Mouse (Mus musculus): ENCODE measurements around the gene Rara. TPM values are rescaled to one million over a fixed set of nuclear protein-coding genes. Genes with fewer than 3 reads are reported as not detected.

The Rara gene
- polyA plus RNA-seq, 1 experiment from 2014 or later = 20.3 TPM

- WGBS = under 1% methylated on average over 20 of the region's 20 CpGs
- peak; percentile 30 for ATAC-seq (ENCODE audit: low FRiP score)
- H3K36me3 ChIP-seq = peaks cover 33% of the 10 kb centered on the region
- peaks cover 89% of the 10 kb centered on the region for H3K4me1 ChIP-seq (replicated peaks)
- H3K27ac ChIP-seq = peak overlapping the region; percentile 95
- H3K9me3 ChIP-seq = no peaks in the 10 kb centered on the region
- H3K4me2 ChIP-seq = peak overlapping the region; percentile 99
- H3K4me3 ChIP-seq = peak overlapping the region; percentile 10; the same call in 1 of the 2 replicates
- H3K9ac ChIP-seq = peak overlapping the region; percentile 85
- no peaks in the 10 kb centered on the region for H3K27me3 ChIP-seq
Measured at GRCm38 (mm10) chr11:98968716-98969495, 41.3 kb downstream of the Rara start.

- peak overlapping the region; percentile 95 for H3K27ac ChIP-seq
- WGBS = 6% methylated on average over 17 of the region's 17 CpGs
Measured at GRCm38 (mm10) chr11:98969496-98969927, 41.9 kb downstream of the Rara start.

DNA sequence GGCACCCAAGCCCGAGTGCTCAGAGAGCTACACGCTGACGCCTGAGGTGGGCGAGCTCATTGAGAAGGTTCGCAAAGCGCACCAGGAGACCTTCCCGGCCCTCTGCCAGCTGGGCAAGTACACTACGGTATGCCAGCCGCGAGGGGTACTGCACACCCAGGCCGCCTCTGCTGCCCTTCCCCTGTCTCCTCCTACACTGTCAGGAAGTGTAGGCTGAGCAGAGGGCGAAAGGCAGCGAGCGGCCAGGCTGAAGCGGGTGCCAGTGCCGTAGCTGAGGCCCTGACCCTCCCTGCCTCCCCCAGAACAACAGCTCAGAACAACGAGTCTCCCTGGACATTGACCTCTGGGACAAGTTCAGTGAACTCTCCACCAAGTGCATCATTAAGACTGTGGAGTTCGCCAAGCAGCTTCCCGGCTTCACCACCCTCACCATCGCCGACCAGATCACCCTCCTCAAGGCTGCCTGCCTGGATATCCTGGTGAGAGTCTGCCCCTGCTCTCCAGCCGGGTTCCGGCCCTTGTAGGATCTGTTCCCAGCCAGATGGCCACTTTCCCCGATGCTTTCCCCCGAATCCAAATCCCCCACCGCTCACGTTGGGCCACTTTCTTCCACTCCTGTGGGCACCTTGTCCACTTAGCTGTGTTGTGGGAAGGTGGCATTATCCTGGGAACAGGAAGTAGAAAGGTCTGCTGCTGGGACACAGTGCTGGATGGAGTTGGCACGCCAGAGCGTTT is 42.7 kb downstream of the Rara start:
- H3K27ac ChIP-seq = peak overlapping the region; percentile 95
- H3K9me3 ChIP-seq = no peaks in the 10 kb centered on the region
- H3K27me3 ChIP-seq = no peaks in the 10 kb centered on the region
- no peak for ATAC-seq (ENCODE audit: low FRiP score)
- peaks cover 38% of the 10 kb centered on the region for H3K36me3 ChIP-seq
- 41% methylated on average over 29 of the region's 29 CpGs for WGBS
- peak overlapping the region; percentile 99 for H3K4me2 ChIP-seq
- H3K4me3 ChIP-seq = no peak overlapping the region; the same call in 1 of the 2 replicates
- peak overlapping the region; percentile 69 for H3K9ac ChIP-seq
- H3K4me1 ChIP-seq (replicated peaks) = peaks cover 74% of the 10 kb centered on the region

More at GRCm38 (mm10) chr11:98969496-98969927, 41.9 kb downstream of the Rara start:
- H3K4me2 ChIP-seq = peak overlapping the region; percentile 99
- H3K36me3 ChIP-seq = peaks cover 38% of the 10 kb centered on the region
- no peaks in the 10 kb centered on the region for H3K27me3 ChIP-seq
- ATAC-seq (ENCODE audit: low FRiP score) = peak; percentile 50
- peak overlapping the region; percentile 14; the same call in 1 of the 2 replicates for H3K4me3 ChIP-seq
- H3K9me3 ChIP-seq = no peaks in the 10 kb centered on the region
- H3K4me1 ChIP-seq (replicated peaks) = peaks cover 83% of the 10 kb centered on the region
- H3K9ac ChIP-seq = peak overlapping the region; percentile 69

- Histone ChIP-seq H3K4me3 (no peak overlapping the region), H3K9ac (peak overlapping the region; percentile 69), H3K36me3 (peaks cover 38% of the 10 kb centered on the region), H3K4me1 (replicated peaks) (peaks cover 63% of the 10 kb centered on the region), H3K27ac (peak overlapping the region; percentile 95), H3K4me2 (peak overlapping the region; percentile 99), H3K9me3 (no peaks in the 10 kb centered on the region), H3K27me3 (no peaks in the 10 kb centered on the region)
- ATAC-seq (ENCODE audit: low FRiP score) = no peak
- WGBS = 41% methylated on average over 23 of the region's 23 CpGs
Measured at GRCm38 (mm10) chr11:98971316-98972031, 43.9 kb downstream of the Rara start.

DNA sequence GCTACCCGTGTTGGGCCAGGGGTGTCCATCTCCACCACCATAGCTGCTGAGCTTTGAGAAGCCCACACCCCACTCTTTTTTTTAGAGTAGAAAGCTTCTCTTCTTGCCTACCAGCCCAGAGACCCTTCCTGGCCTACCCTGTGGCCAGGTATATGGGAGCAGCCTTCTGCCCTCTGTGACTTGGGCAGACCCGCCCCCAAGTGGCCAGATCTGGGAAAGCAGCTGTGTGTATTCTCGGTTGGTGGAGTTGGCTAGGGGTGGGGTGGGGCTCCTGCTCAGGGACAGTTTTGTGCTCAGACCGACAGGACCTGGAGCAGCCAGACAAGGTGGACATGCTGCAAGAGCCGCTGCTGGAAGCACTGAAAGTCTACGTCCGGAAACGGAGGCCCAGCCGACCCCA is 44.6 kb downstream of the Rara start:
- ATAC-seq (ENCODE audit: low FRiP score) = no peak
- H3K4me1 ChIP-seq (replicated peaks) = peaks cover 56% of the 10 kb centered on the region
- peaks cover 38% of the 10 kb centered on the region for H3K36me3 ChIP-seq
- WGBS = 50% methylated on average over 9 of the region's 9 CpGs
- no peak overlapping the region for H3K4me3 ChIP-seq
- peak overlapping the region; percentile 95; the same call in 1 of the 2 replicates for H3K27ac ChIP-seq
- no peak overlapping the region for H3K9ac ChIP-seq
- H3K27me3 ChIP-seq = no peaks in the 10 kb centered on the region
- no peaks in the 10 kb centered on the region for H3K9me3 ChIP-seq
- H3K4me2 ChIP-seq = no peak overlapping the region

DNA sequence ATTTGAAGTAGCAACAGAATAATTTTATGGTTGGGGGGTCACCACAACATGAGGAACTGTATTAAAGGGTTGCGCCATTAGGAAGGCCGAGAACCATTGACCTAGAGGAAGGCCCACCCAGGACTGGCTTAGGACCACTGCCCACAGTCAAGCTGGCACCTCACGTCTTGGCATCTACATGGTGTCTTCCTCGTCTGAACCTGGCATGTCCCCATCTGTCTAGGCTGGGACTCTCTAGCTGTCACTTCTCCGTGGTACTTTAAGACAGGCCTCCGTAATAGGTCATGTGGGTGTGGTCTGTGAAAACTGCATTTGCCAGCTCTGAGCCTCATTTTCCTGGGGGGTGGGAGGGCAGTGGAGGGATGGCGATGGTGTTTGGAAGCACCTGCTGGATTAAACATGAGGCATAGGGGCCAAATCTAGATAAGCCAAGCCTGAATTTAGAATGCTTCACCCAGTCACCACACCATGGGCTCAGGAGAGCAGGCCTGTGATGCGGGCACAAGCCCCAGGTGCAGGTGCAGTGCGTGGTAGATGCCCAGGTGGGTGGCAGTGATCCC is 45.3 kb downstream of the Rara start:
- H3K27me3 ChIP-seq = no peaks in the 10 kb centered on the region
- peaks cover 38% of the 10 kb centered on the region for H3K36me3 ChIP-seq
- peaks cover 49% of the 10 kb centered on the region for H3K4me1 ChIP-seq (replicated peaks)
- WGBS = 85% methylated on average over 9 of the region's 9 CpGs
- H3K9ac ChIP-seq = no peak overlapping the region
- no peak for ATAC-seq (ENCODE audit: low FRiP score)
- H3K27ac ChIP-seq = no peak overlapping the region
- H3K4me2 ChIP-seq = no peak overlapping the region
- no peak overlapping the region for H3K4me3 ChIP-seq
- H3K9me3 ChIP-seq = no peaks in the 10 kb centered on the region

DNA sequence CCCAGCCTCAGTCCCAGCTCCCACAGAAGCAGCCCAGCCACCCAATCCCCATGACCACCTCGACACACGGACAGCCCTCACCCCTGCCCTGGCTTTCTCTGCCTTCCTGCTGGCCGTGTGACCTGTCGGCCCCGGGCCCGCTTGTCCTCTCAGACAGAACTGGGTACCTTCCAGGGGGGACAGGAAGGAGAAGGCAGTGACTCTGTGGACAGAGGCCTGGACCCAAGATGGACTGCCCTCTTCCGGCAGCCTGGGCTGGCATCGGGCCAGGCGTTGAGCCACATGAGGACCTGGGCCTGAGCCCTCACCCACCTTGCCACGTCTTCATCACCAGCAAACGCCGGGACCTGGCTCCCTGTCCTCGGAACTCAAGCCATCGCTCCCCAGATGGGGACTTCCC is 46.0 kb downstream of the Rara start:
- H3K36me3 ChIP-seq = peaks cover 38% of the 10 kb centered on the region
- no peaks in the 10 kb centered on the region for H3K9me3 ChIP-seq
- H3K27ac ChIP-seq = peak overlapping the region; percentile 44; the same call in 1 of the 2 replicates
- no peaks in the 10 kb centered on the region for H3K27me3 ChIP-seq
- H3K9ac ChIP-seq = 0 out of 2 replicates have a peak overlapping the region, but pooled peaks have one; percentile 29
- no peak overlapping the region for H3K4me2 ChIP-seq
- no peak for ATAC-seq (ENCODE audit: low FRiP score)
- WGBS = 88% methylated on average over 14 of the region's 14 CpGs
- H3K4me3 ChIP-seq = no peak overlapping the region
- H3K4me1 ChIP-seq (replicated peaks) = peaks cover 42% of the 10 kb centered on the region

- Histone ChIP-seq H3K36me3 (peaks cover 38% of the 10 kb centered on the region), H3K4me1 (replicated peaks) (peaks cover 36% of the 10 kb centered on the region), H3K27me3 (no peaks in the 10 kb centered on the region), H3K9ac (no peak overlapping the region), H3K4me3 (no peak overlapping the region), H3K9me3 (no peaks in the 10 kb centered on the region), H3K27ac (no peak overlapping the region), H3K4me2 (no peak overlapping the region)
- 74% methylated on average over 6 of the region's 6 CpGs for WGBS
- ATAC-seq (ENCODE audit: low FRiP score) = no peak
Measured at GRCm38 (mm10) chr11:98974213-98974612, 46.6 kb downstream of the Rara start.

DNA sequence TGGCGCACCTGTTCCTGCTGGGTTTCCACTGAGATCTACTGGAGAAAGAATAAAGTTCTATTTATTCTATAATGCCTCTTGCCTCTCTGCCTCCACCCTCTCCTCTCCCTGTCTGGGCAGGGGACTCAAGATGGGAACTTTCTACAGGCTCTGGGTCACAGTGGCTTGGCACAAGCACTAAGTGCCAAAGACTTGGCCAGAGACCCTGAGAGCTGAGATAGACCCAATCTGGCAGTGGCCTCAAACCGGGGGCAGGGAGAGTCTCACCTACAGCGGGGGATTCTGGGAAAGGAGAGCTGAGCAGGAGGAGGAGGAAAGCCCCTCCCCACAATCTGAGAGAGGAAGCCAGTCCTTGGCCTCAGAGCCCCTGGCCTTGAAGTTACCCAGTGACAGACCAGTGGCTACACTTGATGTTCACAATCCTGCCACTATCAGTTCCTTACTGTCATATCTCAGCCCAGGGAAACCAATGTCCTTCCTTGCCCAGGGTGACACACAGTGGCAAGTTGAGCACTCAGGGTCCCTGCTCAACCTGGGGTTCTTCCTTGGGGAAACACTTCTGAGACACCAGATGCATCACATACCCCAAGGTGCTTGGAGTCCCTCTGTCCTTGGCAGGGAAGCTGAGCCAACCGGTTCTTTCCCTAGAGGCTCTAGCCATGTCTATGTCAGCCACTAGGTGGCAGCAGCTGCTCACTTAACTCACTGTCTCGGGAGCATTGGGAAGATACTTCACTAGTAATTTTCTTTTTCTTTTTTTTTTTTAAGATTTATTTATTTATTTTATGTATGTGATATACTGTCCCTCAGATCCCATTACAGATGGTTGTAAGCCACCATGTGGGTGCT is 47.5 kb downstream of the Rara start:
- H3K27me3 ChIP-seq = no peaks in the 10 kb centered on the region
- no peak overlapping the region for H3K9ac ChIP-seq
- H3K27ac ChIP-seq = peak overlapping the region; percentile 36; the same call in 1 of the 2 replicates
- H3K36me3 ChIP-seq = peaks cover 38% of the 10 kb centered on the region
- 52% methylated on average over 5 of the region's 5 CpGs for WGBS
- no peak overlapping the region for H3K4me3 ChIP-seq
- no peak overlapping the region for H3K4me2 ChIP-seq
- no peak for ATAC-seq (ENCODE audit: low FRiP score)
- H3K9me3 ChIP-seq = no peaks in the 10 kb centered on the region
- peaks cover 27% of the 10 kb centered on the region for H3K4me1 ChIP-seq (replicated peaks)

DNA sequence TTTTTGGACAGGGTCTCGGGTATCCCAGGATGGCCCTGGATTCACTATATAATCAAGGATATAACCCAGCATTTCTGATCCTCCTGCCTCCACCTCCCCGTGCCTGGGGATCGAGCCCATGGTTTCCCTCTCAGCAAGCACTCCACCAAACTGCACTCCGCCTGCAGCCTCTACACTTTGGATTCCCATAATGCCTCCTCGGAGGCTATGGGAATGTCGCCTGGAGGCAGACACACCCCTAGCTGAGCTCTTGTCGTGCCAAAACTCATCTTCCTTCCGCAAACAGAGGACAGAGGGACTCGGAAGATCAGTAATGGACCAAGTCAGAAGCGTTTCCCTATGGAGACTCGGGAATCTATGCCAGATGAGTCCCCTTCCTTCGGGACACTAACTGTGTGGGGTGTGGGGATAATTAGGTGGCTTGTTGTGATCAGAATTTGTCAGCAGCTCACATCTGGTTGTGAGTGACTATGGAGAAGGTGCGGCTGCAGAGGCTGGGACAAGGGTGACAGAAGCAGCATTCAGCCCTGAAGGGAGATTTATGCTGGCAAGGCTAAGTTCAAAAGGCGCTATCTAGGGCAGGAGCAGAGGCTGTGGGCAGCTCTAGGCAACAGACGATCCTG is 51.0 kb downstream of the Rara start:
- peaks cover 8% of the 10 kb centered on the region for H3K36me3 ChIP-seq
- H3K9me3 ChIP-seq = no peaks in the 10 kb centered on the region
- ATAC-seq (ENCODE audit: low FRiP score) = no peak
- H3K4me1 ChIP-seq (replicated peaks) = peaks cover 30% of the 10 kb centered on the region
- no peak overlapping the region for H3K4me3 ChIP-seq
- H3K9ac ChIP-seq = no peak overlapping the region; the same call in 1 of the 2 replicates
- H3K4me2 ChIP-seq = no peak overlapping the region
- WGBS = 47% methylated on average over 15 of the region's 15 CpGs
- H3K27ac ChIP-seq = no peak overlapping the region
- H3K27me3 ChIP-seq = peaks cover 2% of the 10 kb centered on the region; the same call in 1 of the 2 replicates

GRCm38 (mm10) chr11:98979356-98979755 is 51.7 kb downstream of the Rara start:
- Histone ChIP-seq H3K9ac (no peak overlapping the region), H3K4me2 (no peak overlapping the region), H3K36me3 (peaks cover under 1% of the 10 kb centered on the region; the same call in 1 of the 2 replicates), H3K9me3 (no peaks in the 10 kb centered on the region), H3K27me3 (peaks cover 4% of the 10 kb centered on the region; the same call in 1 of the 2 replicates), H3K4me3 (no peak overlapping the region), H3K4me1 (replicated peaks) (peaks cover 31% of the 10 kb centered on the region), H3K27ac (no peak overlapping the region; the same call in 1 of the 2 replicates)
- WGBS = 88% methylated on average over 4 of the region's 5 CpGs
- no peak for ATAC-seq (ENCODE audit: low FRiP score)
